Mouse (Mus musculus) neural tube, embryonic 12.5 days (tissue): ENCODE measurements around the gene Wfdc10. TPM values are rescaled to one million over a fixed set of nuclear protein-coding genes. Genes with fewer than 3 reads are reported as not detected.

Source experiments
- ATAC-seq: fragments of 200-750 bp; cut with Nextera tagmentation; 2 replicates; pipeline ENCODE4 v1.8.0; 2017; ENCODE audit warnings: low read depth, mild to moderate bottlenecking, moderate TSS enrichment, moderate library complexity; ENCODE audit not compliant: low FRiP score
- H3K27ac ChIP-seq: fragments of 300-500 bp; sonication (generic); 2 replicates; pipeline ENCODE4 v1.5.1; 2016
- H3K27me3 ChIP-seq: fragments of 300-500 bp; sonication (generic); replicated peaks from 2 replicates; pipeline ENCODE4 v1.6.1; 2016; ENCODE audit warnings: mild to moderate bottlenecking
- H3K36me3 ChIP-seq: fragments of 300-500 bp; sonication (generic); 2 replicates; pipeline ENCODE4 v1.6.1; 2016; ENCODE audit warnings: mild to moderate bottlenecking
- H3K4me1 ChIP-seq: fragments of 300-500 bp; sonication (generic); 2 replicates; pipeline ENCODE4 v1.6.1; 2016
- H3K4me2 ChIP-seq: fragments of 300-500 bp; sonication (generic); replicated peaks from 2 replicates; pipeline ENCODE4 v1.6.1; 2016; ENCODE audit warnings: mild to moderate bottlenecking
- H3K4me3 ChIP-seq: fragments of 300-500 bp; sonication (generic); 2 replicates; pipeline ENCODE4 v1.5.1; 2016
- H3K9ac ChIP-seq: fragments of 300-500 bp; sonication (generic); 2 replicates; pipeline ENCODE4 v1.6.1; 2016; ENCODE audit warnings: mild to moderate bottlenecking
- H3K9me3 ChIP-seq: fragments of 300-500 bp; sonication (generic); 2 replicates; pipeline ENCODE4 v1.6.1; 2016; ENCODE audit warnings: mild to moderate bottlenecking
- WGBS: fragments of 180-500 bp; shearing (Covaris S2); methylation state at CpG from one replicate; pipeline ENCODE4 v1.1.7; 2016; 5-methylcytosine and 5-hydroxymethylcytosine counted together
- polyA plus RNA-seq: library from polyadenylated mRNA; unstranded; fragments of >200 nt; fragmentation: Nextera tagmentation; extraction: Ambion mirVana; gene quantifications from 2 replicates; pipeline ENCODE4 v1.2.1, GENCODE M21; 2016

Wfdc10 gene
- polyA plus RNA-seq, 1 experiment from 2014 or later, result 0.48 TPM

- ATAC-seq, result no peak
- no peaks in the 10 kb centered on the region for H3K9me3 ChIP-seq
- H3K27ac ChIP-seq, result no peak overlapping the region
- no peaks in the 10 kb centered on the region for H3K36me3 ChIP-seq
- WGBS, result 86% methylated on average over 5 of the region's 5 CpGs
- no peak overlapping the region for H3K4me3 ChIP-seq
- no peaks in the 10 kb centered on the region for H3K4me1 ChIP-seq
- no peak overlapping the region for H3K4me2 ChIP-seq
- H3K27me3 ChIP-seq, result no peaks in the 10 kb centered on the region
- H3K9ac ChIP-seq, result no peak overlapping the region
These were observed 14.4 kb downstream of the Wfdc10 start for GRCm38 (mm10) chr2:164670261-164670660.

- WGBS, result 45% methylated on average over 1 of the region's 1 CpGs
- no peaks in the 10 kb centered on the region for H3K36me3 ChIP-seq
- H3K4me2 ChIP-seq, result no peak overlapping the region
- H3K4me3 ChIP-seq, result no peak overlapping the region
- H3K27ac ChIP-seq, result no peak overlapping the region
- H3K4me1 ChIP-seq, result no peaks in the 10 kb centered on the region
- ATAC-seq, result no peak
- no peak overlapping the region for H3K9ac ChIP-seq
- no peaks in the 10 kb centered on the region for H3K27me3 ChIP-seq
- no peaks in the 10 kb centered on the region for H3K9me3 ChIP-seq
These were observed 15.1 kb downstream of the Wfdc10 start for GRCm38 (mm10) chr2:164670938-164671337.

GRCm38 (mm10) chr2:164673987-164674386, 18.1 kb downstream of the Wfdc10 start, which contains the start of gene Wfdc11:
Gene Wfdc11 (minus strand): TSS chr2:164674087.
- 86% methylated on average over 7 of the region's 7 CpGs for WGBS
- no peaks in the 10 kb centered on the region for H3K9me3 ChIP-seq
- H3K27ac ChIP-seq, result no peak within 1 kb of the TSS
- H3K27me3 ChIP-seq, result no peaks in the 10 kb centered on the region
- no peaks in the 10 kb centered on the region for H3K4me1 ChIP-seq
- no peak for ATAC-seq
- no peak within 1 kb of the TSS for H3K4me2 ChIP-seq
- no peak within 1 kb of the TSS for H3K9ac ChIP-seq
- no peak within 1 kb of the TSS for H3K4me3 ChIP-seq
- no peaks in the 10 kb centered on the region for H3K36me3 ChIP-seq

- ATAC-seq, result no peak
- 81% methylated on average over 7 of the region's 7 CpGs for WGBS
- H3K4me1 ChIP-seq, result no peaks in the 10 kb centered on the region
These were observed 20.3 kb downstream of the Wfdc10 start for GRCm38 (mm10) chr2:164676103-164676502.

GRCm38 (mm10) chr2:164676916-164677685, 21.3 kb downstream of the Wfdc10 start:
- H3K9ac ChIP-seq, result no peak overlapping the region
- no peaks in the 10 kb centered on the region for H3K4me1 ChIP-seq
- no peaks in the 10 kb centered on the region for H3K36me3 ChIP-seq
- no peak overlapping the region for H3K27ac ChIP-seq
- no peaks in the 10 kb centered on the region for H3K27me3 ChIP-seq
- WGBS, result 86% methylated on average over 16 of the region's 16 CpGs
- H3K9me3 ChIP-seq, result no peaks in the 10 kb centered on the region
- H3K4me2 ChIP-seq, result no peak overlapping the region
- no peak overlapping the region for H3K4me3 ChIP-seq
- no peak for ATAC-seq

More at GRCm38 (mm10) chr2:164676103-164676502, 20.3 kb downstream of the Wfdc10 start:
- Histone ChIP-seq H3K9me3 (no peaks in the 10 kb centered on the region), H3K27ac (no peak overlapping the region), H3K4me3 (no peak overlapping the region), H3K9ac (no peak overlapping the region), H3K36me3 (no peaks in the 10 kb centered on the region), H3K4me2 (no peak overlapping the region), H3K27me3 (no peaks in the 10 kb centered on the region)

- no peaks in the 10 kb centered on the region for H3K36me3 ChIP-seq
- no peaks in the 10 kb centered on the region for H3K27me3 ChIP-seq
- H3K4me3 ChIP-seq, result peak overlapping the region; percentile 13; the same call in 1 of the 2 replicates
- no peaks in the 10 kb centered on the region for H3K9me3 ChIP-seq
- 22% methylated on average over 19 of the region's 19 CpGs for WGBS
- no peak overlapping the region for H3K27ac ChIP-seq
- no peaks in the 10 kb centered on the region for H3K4me1 ChIP-seq
- H3K9ac ChIP-seq, result no peak overlapping the region
- peak; percentile 65 for ATAC-seq
- H3K4me2 ChIP-seq, result peak overlapping the region; percentile 55
These were observed 23.2 kb downstream of the Wfdc10 start for GRCm38 (mm10) chr2:164678848-164679625.

- Histone ChIP-seq H3K4me3 (no peak overlapping the region), H3K4me1 (no peaks in the 10 kb centered on the region), H3K9me3 (no peaks in the 10 kb centered on the region), H3K27ac (no peak overlapping the region), H3K27me3 (no peaks in the 10 kb centered on the region), H3K9ac (no peak overlapping the region), H3K36me3 (no peaks in the 10 kb centered on the region), H3K4me2 (no peak overlapping the region)
- 41% methylated on average over 3 of the region's 3 CpGs for WGBS
- no peak for ATAC-seq
These were observed 24.1 kb downstream of the Wfdc10 start for GRCm38 (mm10) chr2:164679906-164680305.

GRCm38 (mm10) chr2:164684807-164685206, 29.0 kb downstream of the Wfdc10 start, which contains the start of gene Wfdc13:
Gene Wfdc13 (plus strand): TSS chr2:164685107.
- Histone ChIP-seq H3K4me2 (no peak within 1 kb of the TSS), H3K27me3 (no peaks in the 10 kb centered on the region), H3K4me3 (no peak within 1 kb of the TSS), H3K4me1 (no peaks in the 10 kb centered on the region), H3K27ac (no peak within 1 kb of the TSS), H3K9ac (no peak within 1 kb of the TSS), H3K36me3 (no peaks in the 10 kb centered on the region), H3K9me3 (no peaks in the 10 kb centered on the region)
- WGBS, result 65% methylated on average over 3 of the region's 3 CpGs
- no peak for ATAC-seq

GRCm38 (mm10) chr2:164698201-164698600, 42.4 kb downstream of the Wfdc10 start, which contains the start of gene Spint4:
Gene Spint4 (plus strand): TSS chr2:164698501.
- H3K4me3 ChIP-seq, result no peak within 1 kb of the TSS
- no peak within 1 kb of the TSS for H3K9ac ChIP-seq
- 74% methylated on average over 4 of the region's 4 CpGs for WGBS

GRCm38 (mm10) chr2:164700959-164701358, 45.1 kb downstream of the Wfdc10 start:
- no peaks in the 10 kb centered on the region for H3K36me3 ChIP-seq
- H3K4me3 ChIP-seq, result no peak overlapping the region
- no peak overlapping the region for H3K27ac ChIP-seq
- no peaks in the 10 kb centered on the region for H3K9me3 ChIP-seq
- no peak overlapping the region for H3K4me2 ChIP-seq
- H3K9ac ChIP-seq, result no peak overlapping the region
- ATAC-seq, result no peak
- H3K4me1 ChIP-seq, result no peaks in the 10 kb centered on the region
- WGBS, result 85% methylated on average over 5 of the region's 5 CpGs
- H3K27me3 ChIP-seq, result no peaks in the 10 kb centered on the region

More at GRCm38 (mm10) chr2:164698201-164698600, 42.4 kb downstream of the Wfdc10 start, which contains the start of gene Spint4:
- ATAC-seq, result no peak
- H3K27ac ChIP-seq, result no peak within 1 kb of the TSS
- H3K9me3 ChIP-seq, result no peaks in the 10 kb centered on the region
- no peak within 1 kb of the TSS for H3K4me2 ChIP-seq
- no peaks in the 10 kb centered on the region for H3K27me3 ChIP-seq
- H3K4me1 ChIP-seq, result no peaks in the 10 kb centered on the region
- no peaks in the 10 kb centered on the region for H3K36me3 ChIP-seq

GRCm38 (mm10) chr2:164701761-164702160, 45.9 kb downstream of the Wfdc10 start:
- H3K36me3 ChIP-seq, result no peaks in the 10 kb centered on the region
- H3K9me3 ChIP-seq, result no peaks in the 10 kb centered on the region
- no peak overlapping the region for H3K4me2 ChIP-seq
- no peaks in the 10 kb centered on the region for H3K27me3 ChIP-seq
- H3K27ac ChIP-seq, result no peak overlapping the region
- WGBS, result 89% methylated on average over 5 of the region's 5 CpGs
- H3K4me3 ChIP-seq, result no peak overlapping the region
- H3K4me1 ChIP-seq, result no peaks in the 10 kb centered on the region
- no peak overlapping the region for H3K9ac ChIP-seq
- no peak for ATAC-seq

GRCm38 (mm10) chr2:164704235-164704634, 48.4 kb downstream of the Wfdc10 start:
- Histone ChIP-seq H3K4me1 (no peaks in the 10 kb centered on the region), H3K4me3 (no peak overlapping the region), H3K4me2 (no peak overlapping the region), H3K9me3 (no peaks in the 10 kb centered on the region), H3K9ac (no peak overlapping the region), H3K27ac (no peak overlapping the region), H3K36me3 (no peaks in the 10 kb centered on the region), H3K27me3 (no peaks in the 10 kb centered on the region)
- WGBS, result 84% methylated on average over 5 of the region's 5 CpGs
- no peak for ATAC-seq
